Mouse (Mus musculus): Measurements from ENCODE around the gene 2700049A03Rik.
A peak's percentile ranks its signal among the peaks of the same experiment; 100 is the strongest.

The 2700049A03Rik gene

GRCm38 (mm10) chr12:71274519-71275237, 138.0 kb downstream of the 2700049A03Rik start:
- peak; percentile 49 for DNase-seq

GRCm38 (mm10) chr12:71275906-71276595, 139.4 kb downstream of the 2700049A03Rik start:
- no peak for DNase-seq

DNA sequence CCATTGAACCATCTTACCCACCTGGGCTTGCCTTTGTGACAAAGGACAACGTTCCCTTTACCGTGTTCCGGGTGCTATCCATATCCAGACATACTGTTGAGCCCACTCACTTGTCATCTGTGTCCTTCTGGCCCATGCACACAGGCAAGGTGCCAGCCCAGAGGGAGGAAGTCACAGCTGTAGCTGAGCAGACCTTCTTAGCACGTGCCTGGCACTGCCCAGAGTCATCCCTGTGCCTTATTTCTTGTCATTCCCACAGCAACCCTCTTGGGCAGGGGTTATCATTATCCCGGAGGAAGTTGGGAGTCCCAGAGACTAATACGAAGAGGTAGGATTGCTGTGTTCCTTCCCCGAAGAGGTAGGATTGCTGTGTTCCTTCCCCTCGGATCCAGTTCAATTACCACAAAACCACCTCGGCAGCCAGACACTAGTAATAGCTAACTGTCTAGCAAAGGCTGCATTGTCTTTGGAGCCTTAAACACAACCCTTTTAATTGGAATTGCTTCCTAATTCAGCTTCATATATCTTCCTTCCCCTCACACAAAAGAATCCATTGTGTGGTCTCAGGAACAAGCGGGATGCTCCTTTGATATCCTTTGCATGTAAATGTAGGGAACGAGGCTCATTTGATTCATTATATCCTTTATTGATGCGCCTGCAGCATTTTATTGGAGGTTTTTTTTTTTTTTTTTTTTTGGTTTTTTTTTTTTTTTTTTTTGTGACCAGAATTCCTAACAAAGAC, 143.0 kb downstream of the 2700049A03Rik start:
- DNase-seq, result no peak

- no peak for DNase-seq
Observed at GRCm38 (mm10) chr12:71281201-71281768, 144.6 kb downstream of the 2700049A03Rik start.

DNA sequence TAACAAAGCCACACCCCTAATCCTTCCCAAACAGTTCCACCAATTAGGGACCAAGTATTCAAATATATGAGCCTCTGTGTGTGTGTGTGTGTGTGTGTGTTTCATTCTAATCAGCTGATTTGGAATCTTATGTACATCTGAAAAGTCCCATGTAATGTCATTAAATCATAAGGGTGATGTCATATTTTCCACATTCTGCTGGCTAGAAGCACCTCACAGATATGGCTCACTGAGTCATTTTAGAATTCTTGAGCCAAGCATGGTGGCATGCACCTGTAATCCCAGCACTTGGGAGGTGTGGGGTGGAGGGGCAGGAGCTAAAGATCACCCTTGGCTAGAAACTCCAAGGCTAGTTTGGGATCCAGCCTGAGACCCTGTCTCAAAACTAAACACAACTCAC, 148.8 kb downstream of the 2700049A03Rik start:
- DNase-seq, result no peak

GRCm38 (mm10) chr12:71290460-71290859, 153.8 kb downstream of the 2700049A03Rik start:
- DNase-seq, result no peak

All from thymus, postnatal 25 days (tissue).